Mouse (Mus musculus) MEL (cell line): ENCODE results near the gene Focad. TPM values are rescaled to one million over a fixed set of nuclear protein-coding genes. Genes with fewer than 3 reads are reported as not detected.
A peak's percentile ranks its signal among the peaks of the same experiment; 100 is the strongest.

Experiments
- DNase-seq: peaks from one replicate; pipeline ENCODE4 v3.0.0; 2011; ENCODE audit warnings: low read depth, low spot score
- H3K27ac ChIP-seq: 2 replicates; pipeline ENCODE4 v1.5.1; 2012; ENCODE audit warnings: low read depth, mild to moderate bottlenecking, control low read depth, low read length, moderate library complexity; ENCODE audit not compliant: control insufficient read depth
- H3K27me3 ChIP-seq, 2 experiments: fragments of 150-350 bp in 1 of 2; sonication (generic) in 1 of 2; 2 replicates each; pipeline ENCODE4 v1.6.1; 2012; ENCODE audit warnings: low read length in 2 of 2, mild to moderate bottlenecking in 2 of 2, improper control_type of control experiment in 1 of 2, moderate library complexity in 1 of 2; ENCODE audit not compliant: insufficient read depth in 2 of 2, control insufficient read depth in 1 of 2
- H3K36me3 ChIP-seq, 2 experiments: 2 replicates each; pipeline ENCODE4 v1.6.1; 2012 to 2014; ENCODE audit warnings: low read length in 2 of 2, improper control_type of control experiment in 1 of 2, inconsistent platforms in 1 of 2, mild to moderate bottlenecking in 1 of 2; ENCODE audit not compliant: insufficient read depth in 2 of 2, control insufficient read depth in 1 of 2
- H3K4me1 ChIP-seq, 2 experiments: fragments of 150-350 bp in 1 of 2; sonication (generic) in 1 of 2; 2 replicates each; pipeline ENCODE4 v1.6.1; 2012; ENCODE audit warnings: low read length in 2 of 2, improper control_type of control experiment in 1 of 2, mild to moderate bottlenecking in 1 of 2; ENCODE audit not compliant: insufficient read depth in 2 of 2, control insufficient read depth in 1 of 2
- H3K4me3 ChIP-seq, 2 experiments: fragments of 150-350 bp in 1 of 2; sonication (generic) in 1 of 2; 2 replicates each; pipeline ENCODE4 v1.5.1; 2012; ENCODE audit warnings: low read depth in 2 of 2, low read length in 2 of 2, mild to moderate bottlenecking in 2 of 2, moderate library complexity in 2 of 2, control low read depth in 1 of 2, improper control_type of control experiment in 1 of 2; ENCODE audit not compliant: control insufficient read depth in 1 of 2, insufficient read depth in 1 of 2
- H3K79me2 ChIP-seq: 2 replicates; pipeline ENCODE4 v1.6.1; 2012; ENCODE audit warnings: mild to moderate bottlenecking, low read length, moderate library complexity; ENCODE audit not compliant: control insufficient read depth, poor library complexity, insufficient read depth
- H3K9ac ChIP-seq: 2 replicates; pipeline ENCODE4 v1.6.1; 2012; ENCODE audit warnings: low read depth, mild to moderate bottlenecking, control low read depth, low read length, moderate library complexity; ENCODE audit not compliant: control insufficient read depth, poor library complexity, severe bottlenecking
- H3K9me3 ChIP-seq: fragments of 150-350 bp; sonication (generic); replicated peaks from 2 replicates; pipeline ENCODE4 v1.6.1; 2012; ENCODE audit warnings: mild to moderate bottlenecking, low read length, improper control_type of control experiment, moderate library complexity; ENCODE audit not compliant: insufficient read depth
- BHLHE40 ChIP-seq: IDR thresholded peaks from 2 replicates; pipeline ENCODE4 v1.6.1; 2012; ENCODE audit warnings: low read depth, mild to moderate bottlenecking, inconsistent platforms, low read length, improper control_type of control experiment, borderline replicate concordance
- CHD1 ChIP-seq: IDR thresholded peaks from 2 replicates; pipeline ENCODE4 v1.6.1; 2012; ENCODE audit warnings: low read depth, mild to moderate bottlenecking, inconsistent platforms, low read length, improper control_type of control experiment
- CTCF ChIP-seq, 3 experiments: IDR thresholded peaks in 2 of 3; conservative IDR thresholded peaks in 1 of 3; 2 replicates each; pipeline ENCODE4 v1.5.1; 2011 to 2012; ENCODE audit warnings: low read length in 3 of 3, low read depth in 2 of 3, mild to moderate bottlenecking in 2 of 3, improper control_type of control experiment in 1 of 3, inconsistent platforms in 1 of 3, mixed read lengths in 1 of 3, moderate library complexity in 1 of 3; ENCODE audit not compliant: control insufficient read depth in 1 of 3, insufficient read depth in 1 of 3, poor library complexity in 1 of 3, severe bottlenecking in 1 of 3
- ELF1 ChIP-seq: IDR thresholded peaks from 2 replicates; pipeline ENCODE4 v1.6.1; 2014; ENCODE audit warnings: low read depth, mild to moderate bottlenecking, inconsistent platforms, low read length, improper control_type of control experiment, moderate library complexity
- EP300 ChIP-seq, 2 experiments: IDR thresholded peaks; 2 replicates each; pipeline ENCODE4 v1.6.1; 2011; ENCODE audit warnings: improper control_type of control experiment in 2 of 2, low read length in 2 of 2, low read depth in 1 of 2, mild to moderate bottlenecking in 1 of 2
- ETS1 ChIP-seq: IDR thresholded peaks from 2 replicates; pipeline ENCODE4 v1.6.1; 2012; ENCODE audit warnings: low read depth, mild to moderate bottlenecking, inconsistent platforms, low read length, improper control_type of control experiment, moderate library complexity
- GABPA ChIP-seq: IDR thresholded peaks from 2 replicates; pipeline ENCODE4 v1.6.1; 2012; ENCODE audit warnings: low read depth, mild to moderate bottlenecking, inconsistent platforms, low read length, improper control_type of control experiment, moderate library complexity
- GATA1 ChIP-seq: IDR thresholded peaks from 2 replicates; pipeline ENCODE4 v1.6.1; 2011; ENCODE audit warnings: low read depth, low read length, improper control_type of control experiment
- HCFC1 ChIP-seq: IDR thresholded peaks from 2 replicates; pipeline ENCODE4 v1.6.1; 2012; ENCODE audit warnings: low read depth, mild to moderate bottlenecking, inconsistent platforms, low read length, improper control_type of control experiment, moderate library complexity
- JUND ChIP-seq: IDR thresholded peaks from 2 replicates; pipeline ENCODE4 v1.6.1; 2011; ENCODE audit warnings: low read depth, mild to moderate bottlenecking, improper control_type of control experiment, low read length
- MAFK ChIP-seq: IDR thresholded peaks from 2 replicates; pipeline ENCODE4 v1.6.1; 2011; ENCODE audit warnings: low read depth, mild to moderate bottlenecking, low read length, improper control_type of control experiment, borderline replicate concordance
- MAZ ChIP-seq: IDR thresholded peaks from 2 replicates; pipeline ENCODE4 v1.6.1; 2012; ENCODE audit warnings: low read depth, mild to moderate bottlenecking, inconsistent platforms, low read length, improper control_type of control experiment
- MXI1 ChIP-seq: IDR thresholded peaks from 2 replicates; pipeline ENCODE4 v1.6.1; 2011; ENCODE audit warnings: mild to moderate bottlenecking, low read depth, low read length, improper control_type of control experiment
- MYB ChIP-seq: IDR thresholded peaks from 2 replicates; pipeline ENCODE4 v1.6.1; 2011; ENCODE audit warnings: mild to moderate bottlenecking, low read depth, low read length, improper control_type of control experiment
- MYC ChIP-seq: IDR thresholded peaks from 2 replicates; pipeline ENCODE4 v1.6.1; 2011; ENCODE audit warnings: low read depth, mild to moderate bottlenecking, low read length, improper control_type of control experiment, moderate library complexity
- NRF1 ChIP-seq: IDR thresholded peaks from 2 replicates; pipeline ENCODE4 v1.6.1; 2014; ENCODE audit warnings: low read depth, mild to moderate bottlenecking, inconsistent platforms, low read length, improper control_type of control experiment, moderate library complexity; ENCODE audit not compliant: poor library complexity, insufficient read depth, severe bottlenecking
- POLR2A ChIP-seq, 2 experiments: IDR thresholded peaks; 2 replicates each; pipeline ENCODE4 v1.6.1; 2011 to 2012; ENCODE audit warnings: low read length in 2 of 2, mild to moderate bottlenecking in 2 of 2, control low read depth in 1 of 2, improper control_type of control experiment in 1 of 2, low read depth in 1 of 2, moderate library complexity in 1 of 2; ENCODE audit not compliant: control insufficient read depth in 1 of 2, insufficient read depth in 1 of 2, poor library complexity in 1 of 2
- POLR2AphosphoS2 ChIP-seq: IDR thresholded peaks from 2 replicates; pipeline ENCODE4 v1.6.1; 2011; ENCODE audit warnings: low read length, improper control_type of control experiment
- POLR2AphosphoS5 ChIP-seq: IDR thresholded peaks from 2 replicates; pipeline ENCODE4 v1.6.1; 2012; ENCODE audit warnings: low read depth, borderline replicate concordance, mild to moderate bottlenecking, inconsistent platforms, low read length, moderate library complexity, mixed read lengths
- RAD21 ChIP-seq: IDR thresholded peaks from 2 replicates; pipeline ENCODE4 v1.6.1; 2011; ENCODE audit warnings: mild to moderate bottlenecking, low read depth, low read length, improper control_type of control experiment
- RCOR1 ChIP-seq: IDR thresholded peaks from 2 replicates; pipeline ENCODE4 v1.6.1; 2012; ENCODE audit warnings: low read depth, mild to moderate bottlenecking, inconsistent platforms, low read length, improper control_type of control experiment
- SIN3A ChIP-seq: IDR thresholded peaks from 2 replicates; pipeline ENCODE4 v1.6.1; 2012; ENCODE audit warnings: low read length, improper control_type of control experiment, inconsistent platforms
- SMC3 ChIP-seq: IDR thresholded peaks from 2 replicates; pipeline ENCODE4 v1.6.1; 2011; ENCODE audit warnings: low read depth, low read length, improper control_type of control experiment
- TBP ChIP-seq: IDR thresholded peaks from 2 replicates; pipeline ENCODE4 v1.8.0; 2011; ENCODE audit warnings: low read depth, low read length, improper control_type of control experiment
- TCF12 ChIP-seq: IDR thresholded peaks from 2 replicates; pipeline ENCODE4 v1.6.1; 2014; ENCODE audit warnings: low read depth, mild to moderate bottlenecking, inconsistent platforms, low read length, improper control_type of control experiment, moderate library complexity
- USF1 ChIP-seq: IDR thresholded peaks from 2 replicates; pipeline ENCODE4 v1.6.1; 2014; ENCODE audit warnings: low read depth, mild to moderate bottlenecking, inconsistent platforms, low read length, improper control_type of control experiment, moderate library complexity
- ZC3H11A ChIP-seq: IDR thresholded peaks from 2 replicates; pipeline ENCODE4 v1.6.1; 2012; ENCODE audit warnings: low read depth, mild to moderate bottlenecking, inconsistent platforms, low read length, improper control_type of control experiment
- ZKSCAN1 ChIP-seq: IDR thresholded peaks from 2 replicates; pipeline ENCODE4 v1.6.1; 2012; ENCODE audit warnings: low read depth, mild to moderate bottlenecking, inconsistent platforms, low read length, improper control_type of control experiment, moderate library complexity
- ZMIZ1 ChIP-seq: IDR thresholded peaks from 2 replicates; pipeline ENCODE4 v1.6.1; 2012; ENCODE audit warnings: low read depth, mild to moderate bottlenecking, inconsistent platforms, low read length, improper control_type of control experiment, moderate library complexity
- ZNF384 ChIP-seq: IDR thresholded peaks from 2 replicates; pipeline ENCODE4 v1.6.1; 2012; ENCODE audit warnings: low read depth, mild to moderate bottlenecking, inconsistent platforms, low read length, improper control_type of control experiment
- polyA plus RNA-seq, 2 experiments: library from polyadenylated mRNA; stranded (reverse) in 1 of 2; unstranded in 1 of 2; fragments of >175 nt in 1 of 2; fragments of >200 nt in 1 of 2; gene quantifications; 2 replicates each; pipeline versions ENCODE4 v1.2.1 to v1.2.4; 2012; ENCODE audit warnings: low replicate concordance in 2 of 2, low read depth in 1 of 2; ENCODE audit not compliant: insufficient read length in 2 of 2, insufficient read depth in 1 of 2, missing spikeins in 1 of 2
- total RNA-seq: library from RNA; depleted of rRNA; stranded (reverse); fragments of 300-350 nt; gene quantifications from 2 replicates; pipeline ENCODE4 v1.2.3, GENCODE M21; 2012

Focad gene
- total and polyA plus RNA-seq, 3 experiments, result 17.8 to 19.7 TPM; not detected in 1

DNA sequence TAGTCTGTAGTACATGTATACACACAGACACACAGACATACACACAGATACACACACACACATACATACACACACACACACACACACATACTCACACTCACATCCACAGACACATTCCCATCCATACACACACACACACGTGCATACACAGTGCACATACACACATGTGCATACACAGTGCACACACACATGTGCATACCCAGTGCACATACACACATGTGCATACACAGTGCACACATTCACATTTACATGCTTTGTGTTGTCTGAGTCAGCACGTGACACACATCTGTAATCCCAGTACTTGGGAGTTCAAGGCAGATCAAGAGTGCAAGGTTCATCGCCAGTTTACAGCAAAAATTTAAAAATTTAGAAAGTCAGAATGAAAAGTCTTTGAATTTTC is 12.5 kb upstream of the Focad start (continued):
- TF ChIP-seq JUND (no peak), ZNF384 (no peak), RAD21 (no peak), EP300 (IDR thresholded peaks at IDR 0.05; ENCODE audit: low read depth in 1 of 2, low read length in 2 of 2) (no peak), CTCF (IDR thresholded peaks at IDR 0.05 in 2 of 3, conservative IDR thresholded peaks at IDR 0.05 in 1 of 3; ENCODE audit: control insufficient read depth in 1 of 3, insufficient read depth in 1 of 3, low read depth in 2 of 3, low read length in 3 of 3, poor library complexity in 1 of 3, severe bottlenecking in 1 of 3) (no peak), CHD1 (no peak), GATA1 (no peak), ZKSCAN1 (no peak), ZMIZ1 (no peak), POLR2AphosphoS2 (no peak), TCF12 (no peak), MYC (no peak), NRF1 (no peak), POLR2A (IDR thresholded peaks at IDR 0.05; ENCODE audit: control insufficient read depth in 1 of 2, insufficient read depth in 1 of 2, low read depth in 1 of 2, low read length in 2 of 2, poor library complexity in 1 of 2) (no peak), ELF1 (no peak), SMC3 (no peak), GABPA (no peak), BHLHE40 (peak; percentile 26; the same call in 1 of the 2 replicates), POLR2AphosphoS5 (peak; percentile 82; the same call in 1 of the 2 replicates)

DNA sequence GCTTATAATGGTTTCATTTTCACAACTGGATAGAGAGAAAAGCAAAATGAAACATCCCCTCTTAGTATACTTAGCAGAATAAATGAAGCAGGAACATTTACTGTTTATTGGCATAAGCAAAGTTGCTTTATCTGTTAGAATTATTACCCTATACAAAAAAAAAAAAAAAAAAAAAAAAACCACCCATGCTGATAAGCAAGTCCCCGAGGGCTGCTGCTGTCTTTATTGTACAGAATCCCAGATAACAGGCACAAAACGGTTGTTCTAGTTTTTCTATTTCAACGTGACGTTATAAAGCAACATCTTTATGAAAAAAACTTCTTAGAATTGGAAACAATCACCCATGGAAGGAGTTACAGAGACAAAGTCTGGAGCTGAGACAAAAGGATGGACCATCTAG is 12.0 kb upstream of the Focad start:
- Histone ChIP-seq H3K27ac (peak overlapping the region; percentile 74), H3K27me3 (no peaks in the 10 kb centered on the region), H3K4me3 (peak overlapping the region; percentile 37 to 74; a peak in 3 of 4 replicates), H3K36me3 (peaks cover 0 to 21% of the 10 kb centered on the region in 2 experiments; a peak in 2 of 4 replicates), H3K9ac (no peak overlapping the region; the same call in 1 of the 2 replicates), H3K79me2 (no peaks in the 10 kb centered on the region), H3K4me1 (peaks cover 21 to 25% of the 10 kb centered on the region in 2 experiments), H3K9me3 (no peaks in the 10 kb centered on the region)
- TF ChIP-seq TBP (0 out of 2 replicates have a peak, but pooled peaks have one; percentile 6), ZNF384 (peak; percentile 99), RCOR1 (peak; percentile 85), MYB (peak; percentile 85), MAZ (0 out of 2 replicates have a peak, but pooled peaks have one; percentile 30), MXI1 (peak; percentile 52; the same call in 1 of the 2 replicates), MAFK (no peak), HCFC1 (peak; percentile 65), BHLHE40 (0 out of 2 replicates have a peak, but pooled peaks have one; percentile 59), ZMIZ1 (no peak), ETS1 (peak; percentile 95), POLR2AphosphoS2 (no peak), ZKSCAN1 (peak; percentile 83; the same call in 1 of the 2 replicates), USF1 (no peak), EP300 (IDR thresholded peaks at IDR 0.05; ENCODE audit: low read depth in 1 of 2, low read length in 2 of 2) (peak; percentile 92), SIN3A (peak; percentile 84), GATA1 (peak; percentile 95), ZC3H11A (peak; percentile 16; the same call in 1 of the 2 replicates), MYC (peak; percentile 49; the same call in 1 of the 2 replicates), TCF12 (peak; percentile 83)
- DNase-seq, result peak; percentile 66
